Mouse (Mus musculus) E14TG2a.4 (cell line): Measurements from ENCODE around the gene Shd.

ENCODE experiments used
- CTCF ChIP-seq: conservative IDR thresholded peaks from 2 replicates; pipeline ENCODE4 v1.5.1; 2014; ENCODE audit warnings: low read length
- NANOG ChIP-seq: IDR thresholded peaks from 2 replicates; pipeline ENCODE4 v1.6.1; 2014; ENCODE audit warnings: borderline replicate concordance, low read length, mixed read lengths
- POU5F1 ChIP-seq: IDR thresholded peaks from 2 replicates; pipeline ENCODE4 v1.6.1; 2014; ENCODE audit warnings: low read length, borderline replicate concordance

DNA sequence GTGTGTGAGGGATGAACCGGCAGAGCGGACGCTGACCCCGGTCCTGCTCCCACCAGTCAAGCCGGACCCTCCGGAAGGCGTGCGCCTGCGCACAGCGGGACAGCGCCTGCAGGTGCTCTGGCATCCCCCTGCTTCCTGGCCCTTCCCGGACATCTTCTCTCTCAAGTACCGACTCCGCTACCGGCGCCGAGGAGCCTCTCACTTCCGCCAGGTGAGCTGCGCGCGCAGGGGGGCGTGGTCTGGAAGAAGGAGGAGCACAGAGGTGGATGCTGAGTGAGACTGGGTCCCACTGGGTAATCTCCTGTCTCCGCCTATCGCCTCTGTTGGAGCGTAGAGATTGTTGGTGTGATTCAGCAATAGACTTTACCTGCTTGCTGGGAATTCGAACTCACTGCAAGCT is 14.1 kb upstream of the Shd start:
- TF ChIP-seq CTCF (no peak), POU5F1 (no peak), NANOG (no peak)
